Mouse (Mus musculus): ENCODE results near the gene Dach2. TPM values are rescaled to one million over a fixed set of nuclear protein-coding genes. Genes with fewer than 3 reads are reported as not detected.

Dach2 gene
- polyA plus RNA-seq, 1 experiment from 2014 or later, result not detected

- no peak for DNase-seq (ENCODE audit: low read depth, low spot score)
- in situ Hi-C loops (cut with MboI; ENCODE audit: low pct_unique_long_range_greater_than_20kb), result no loop called here
- peaks cover 22% of the 10 kb centered on the region for H3K27me3 ChIP-seq
- TF ChIP-seq CTCF (IDR thresholded peaks at IDR 0.05), result no peak
- ChIA-PET POLR2A (no interaction called here), CTCF (no interaction called here)
- ATAC-seq, result no peak
Observed at GRCm38 (mm10) chrX:113666069-113666468, 368.8 kb downstream of the Dach2 start.

GRCm38 (mm10) chrX:113687163-113687562 lies 389.9 kb downstream of the Dach2 start:
- DNase-seq (ENCODE audit: low read depth, low spot score), result no peak
- TF ChIP-seq CTCF (IDR thresholded peaks at IDR 0.05), result no peak
- ChIA-PET POLR2A (no interaction called here), CTCF (no interaction called here)
- no peak for ATAC-seq
- in situ Hi-C loops (cut with MboI; ENCODE audit: low pct_unique_long_range_greater_than_20kb), result no loop called here
- peaks cover 16% of the 10 kb centered on the region for H3K27me3 ChIP-seq

- DNase-seq (ENCODE audit: low read depth, low spot score), result no peak
- ChIA-PET POLR2A (no interaction called here), CTCF (no interaction called here)
- no peak for ATAC-seq
- no peak for TF ChIP-seq CTCF (IDR thresholded peaks at IDR 0.05)
- peaks cover 20% of the 10 kb centered on the region for H3K27me3 ChIP-seq
- in situ Hi-C loops (cut with MboI; ENCODE audit: low pct_unique_long_range_greater_than_20kb), result no loop called here
Observed at GRCm38 (mm10) chrX:113712363-113712762, 415.1 kb downstream of the Dach2 start.

GRCm38 (mm10) chrX:113724124-113724523 lies 426.8 kb downstream of the Dach2 start:
- ChIA-PET CTCF (no interaction called here), POLR2A (no interaction called here)
- in situ Hi-C loops (cut with MboI; ENCODE audit: low pct_unique_long_range_greater_than_20kb), result no loop called here
- TF ChIP-seq CTCF (IDR thresholded peaks at IDR 0.05), result no peak
- DNase-seq (ENCODE audit: low read depth, low spot score) (no peak), ATAC-seq (no peak)
- H3K27me3 ChIP-seq, result peaks cover 25% of the 10 kb centered on the region

- DNase-seq (ENCODE audit: low read depth, low spot score) (no peak), ATAC-seq (no peak)
- ChIA-PET POLR2A (no interaction called here), CTCF (no interaction called here)
- TF ChIP-seq CTCF (IDR thresholded peaks at IDR 0.05), result no peak
- H3K27me3 ChIP-seq, result peaks cover 13% of the 10 kb centered on the region
- in situ Hi-C loops (cut with MboI; ENCODE audit: low pct_unique_long_range_greater_than_20kb), result no loop called here
Observed at GRCm38 (mm10) chrX:113747122-113747521, 449.8 kb downstream of the Dach2 start.

- DNase-seq (ENCODE audit: low read depth, low spot score), result no peak
- in situ Hi-C loops (cut with MboI; ENCODE audit: low pct_unique_long_range_greater_than_20kb), result no loop called here
- ATAC-seq, result no peak
- CTCF ChIA-PET, result no interaction called here
- POLR2A ChIA-PET, result no interaction called here
- peaks cover 35% of the 10 kb centered on the region for H3K27me3 ChIP-seq
- TF ChIP-seq CTCF (IDR thresholded peaks at IDR 0.05), result peak; percentile 19
Observed at GRCm38 (mm10) chrX:113792264-113792663, 495.0 kb downstream of the Dach2 start.

GRCm38 (mm10) chrX:113810369-113810768 lies 513.1 kb downstream of the Dach2 start:
- POLR2A ChIA-PET, result no interaction called here
- CTCF ChIA-PET, result no interaction called here
- no peak for ATAC-seq
- in situ Hi-C loops (cut with MboI; ENCODE audit: low pct_unique_long_range_greater_than_20kb), result no loop called here
- no peak for TF ChIP-seq CTCF (IDR thresholded peaks at IDR 0.05)
- no peak for DNase-seq (ENCODE audit: low read depth, low spot score)
- H3K27me3 ChIP-seq, result peaks cover 17% of the 10 kb centered on the region

GRCm38 (mm10) chrX:113826810-113827209 lies 529.5 kb downstream of the Dach2 start:
- TF ChIP-seq CTCF (IDR thresholded peaks at IDR 0.05), result no peak
- ATAC-seq (no peak), DNase-seq (ENCODE audit: low read depth, low spot score) (no peak)
- ChIA-PET CTCF (no interaction called here), POLR2A (no interaction called here)
- H3K27me3 ChIP-seq, result peaks cover 58% of the 10 kb centered on the region
- in situ Hi-C loops (cut with MboI; ENCODE audit: low pct_unique_long_range_greater_than_20kb), result no loop called here

GRCm38 (mm10) chrX:113833062-113833461 lies 535.8 kb downstream of the Dach2 start:
- no peak for TF ChIP-seq CTCF (IDR thresholded peaks at IDR 0.05)
- no peak for ATAC-seq
- DNase-seq (ENCODE audit: low read depth, low spot score), result no peak
- in situ Hi-C loops (cut with MboI; ENCODE audit: low pct_unique_long_range_greater_than_20kb), result no loop called here
- POLR2A ChIA-PET, result no interaction called here
- H3K27me3 ChIP-seq, result peaks cover 61% of the 10 kb centered on the region
- CTCF ChIA-PET, result no interaction called here

GRCm38 (mm10) chrX:113867835-113868495 lies 570.7 kb downstream of the Dach2 start:
- DNase-seq (ENCODE audit: low read depth, low spot score), result no peak

More at GRCm38 (mm10) chrX:113867835-113868495, 570.7 kb downstream of the Dach2 start:
- peaks cover 16% of the 10 kb centered on the region for H3K27me3 ChIP-seq
- in situ Hi-C loops (cut with MboI; ENCODE audit: low pct_unique_long_range_greater_than_20kb), result no loop called here
- no peak for ATAC-seq
- POLR2A ChIA-PET, result no interaction called here
- CTCF ChIA-PET, result no interaction called here
- TF ChIP-seq CTCF (IDR thresholded peaks at IDR 0.05), result no peak

Other genes starting within 250 kb of the Dach2 start
- gene Chm, start 112.0 kb upstream of the Dach2 start, polyA plus RNA-seq (2021), result 19.9 TPM